Mouse (Mus musculus): ENCODE measurements around the gene Fam151a. TPM values are rescaled to one million over a fixed set of nuclear protein-coding genes. Genes with fewer than 3 reads are reported as not detected.

Gene Fam151a
- polyA plus RNA-seq (2015; fragmentation: Nextera tagmentation; extraction: Ambion mirVana): 0.31 and 0.36 TPM in 2 replicates

DNA sequence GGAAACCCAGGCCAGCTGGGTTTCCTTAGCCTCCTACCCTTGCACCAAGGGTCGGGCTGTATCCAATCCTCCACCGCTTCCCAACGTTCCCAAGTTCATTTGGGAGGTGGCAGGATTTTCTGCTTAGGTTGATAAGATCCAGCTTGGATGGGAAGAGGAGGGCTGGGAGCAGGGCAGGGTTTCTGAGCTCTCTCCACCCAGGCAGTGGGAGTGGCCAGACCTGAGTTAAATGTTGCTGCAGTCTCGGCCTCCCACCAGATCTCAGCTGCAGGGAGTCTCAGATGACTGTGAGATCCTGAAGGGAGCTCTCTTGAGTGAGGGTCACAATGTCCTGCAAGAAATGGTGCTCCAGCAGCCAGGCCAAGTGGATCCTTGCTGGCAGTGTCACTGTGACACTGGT is at the start of gene Fam151a:
Gene Fam151a, plus strand, starts transcription at position 254 of the 400 bp plus-strand sequence.
- Histone ChIP-seq H3K4me1 (replicated peaks) (no peaks in the 10 kb centered on the region), H3K9me3 (replicated peaks) (no peaks in the 10 kb centered on the region), H3K4me2 (no peak within 1 kb of the TSS), H3K36me3 (no peaks in the 10 kb centered on the region), H3K27ac (no peak within 1 kb of the TSS), H3K9ac (no peak within 1 kb of the TSS), H3K27me3 (no peaks in the 10 kb centered on the region), H3K4me3 (no peak within 1 kb of the TSS)
- 27% methylated on average over 4 of the region's 4 CpGs for WGBS
- no peak for ATAC-seq (replicated peaks; ENCODE audit: insufficient number of reproducible peaks, insufficient read depth, low FRiP score, low read depth)

DNA sequence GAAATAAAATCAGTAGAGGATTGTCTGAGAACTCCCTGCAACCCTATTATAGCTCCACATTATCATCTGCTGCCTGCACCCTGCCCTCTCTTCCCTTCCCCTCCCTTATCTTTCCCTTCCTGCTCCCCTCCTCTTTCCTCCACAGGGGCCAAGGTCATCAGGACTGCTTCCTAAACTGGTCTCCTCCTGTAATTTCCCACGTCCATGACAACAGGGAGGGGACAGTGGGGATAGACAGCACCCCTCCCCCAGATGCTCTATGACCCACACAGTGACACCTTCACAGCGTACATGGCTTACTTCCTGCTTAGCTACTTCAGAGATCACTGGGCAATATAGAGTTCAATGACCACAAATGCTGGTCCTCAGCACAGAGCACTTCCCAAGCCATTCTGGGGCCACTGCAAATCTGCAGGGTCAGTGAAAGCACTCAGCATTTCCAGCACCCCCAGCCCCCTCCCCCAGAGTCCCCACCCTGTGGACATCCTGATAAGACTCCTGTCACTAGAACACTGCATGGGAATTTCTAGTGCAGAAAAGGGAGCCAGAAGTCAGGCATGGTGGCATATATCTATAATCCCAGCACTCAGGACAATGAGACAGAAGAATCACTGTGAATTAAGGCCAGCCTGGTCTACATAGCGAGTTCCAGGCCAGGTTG is 44.9 kb upstream of the Fam151a start:
- ATAC-seq (replicated peaks; ENCODE audit: insufficient number of reproducible peaks, insufficient read depth, low FRiP score, low read depth): peak; percentile 77
- no peaks in the 10 kb centered on the region for H3K9me3 ChIP-seq (replicated peaks)
- H3K4me3 ChIP-seq: no peak overlapping the region
- H3K4me2 ChIP-seq: no peak overlapping the region
- no peaks in the 10 kb centered on the region for H3K27me3 ChIP-seq
- H3K27ac ChIP-seq: peak overlapping the region; percentile 46
- H3K4me1 ChIP-seq (replicated peaks): no peaks in the 10 kb centered on the region
- H3K36me3 ChIP-seq: no peaks in the 10 kb centered on the region
- H3K9ac ChIP-seq: no peak overlapping the region
- WGBS: 29% methylated on average over 3 of the region's 3 CpGs

DNA sequence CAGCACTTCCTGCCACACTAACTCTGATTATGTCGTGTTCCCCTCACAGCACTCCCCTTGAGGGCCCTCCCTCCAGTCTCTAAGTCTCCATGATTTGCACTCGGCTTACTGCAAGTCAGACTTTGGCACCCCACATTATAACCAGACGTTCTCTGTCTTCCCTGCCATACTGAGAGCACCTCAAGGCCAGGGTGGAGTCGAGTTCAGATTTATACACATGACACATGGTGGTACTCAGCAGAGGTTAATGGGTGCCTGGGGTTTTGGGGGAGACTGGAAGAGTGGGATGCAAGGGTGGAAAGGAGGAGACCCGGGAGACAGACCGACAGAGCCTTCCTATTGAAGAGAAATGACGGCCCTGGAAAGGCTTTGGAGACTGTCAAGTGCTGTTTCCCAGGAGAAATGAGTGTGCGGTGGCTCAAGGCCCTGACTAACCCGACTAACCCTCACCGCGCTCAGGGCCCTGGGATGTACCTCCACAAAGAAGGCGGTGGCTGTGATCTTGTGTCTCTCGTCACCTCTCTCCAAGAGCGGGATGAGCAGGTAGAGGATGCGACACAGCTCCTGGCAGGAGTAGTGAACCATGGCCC is 39.8 kb upstream of the Fam151a start:
- 72% methylated on average over 15 of the region's 15 CpGs for WGBS
- H3K9me3 ChIP-seq (replicated peaks): no peaks in the 10 kb centered on the region
- H3K4me2 ChIP-seq: no peak overlapping the region
- no peak overlapping the region for H3K9ac ChIP-seq
- ATAC-seq (replicated peaks; ENCODE audit: insufficient number of reproducible peaks, insufficient read depth, low FRiP score, low read depth): no peak
- H3K27ac ChIP-seq: no peak overlapping the region
- H3K27me3 ChIP-seq: no peaks in the 10 kb centered on the region
- no peak overlapping the region for H3K4me3 ChIP-seq
- H3K4me1 ChIP-seq (replicated peaks): no peaks in the 10 kb centered on the region
- H3K36me3 ChIP-seq: no peaks in the 10 kb centered on the region

DNA sequence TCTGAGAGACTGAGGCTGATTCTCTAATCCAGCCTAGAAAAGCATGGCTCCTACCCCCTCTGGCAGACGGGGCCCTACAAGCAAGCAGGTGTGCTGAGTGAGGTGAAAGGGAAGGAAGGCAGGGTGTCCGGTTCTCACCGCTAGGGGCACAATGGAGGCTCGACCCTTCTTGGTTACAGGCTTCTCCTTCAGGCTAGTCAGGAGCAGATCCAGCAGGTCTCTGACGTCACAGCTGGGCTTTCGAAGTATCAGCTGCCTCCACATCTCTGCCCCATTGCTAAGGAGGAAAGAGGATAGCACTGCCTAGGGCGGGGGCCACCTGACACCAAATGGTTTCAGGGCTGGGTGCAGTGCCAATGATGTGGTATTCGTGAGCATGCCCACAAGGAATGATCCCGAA is 33.7 kb upstream of the Fam151a start:
- Histone ChIP-seq H3K27ac (no peak overlapping the region), H3K4me3 (no peak overlapping the region), H3K27me3 (peaks cover 27% of the 10 kb centered on the region), H3K4me2 (no peak overlapping the region), H3K4me1 (replicated peaks) (no peaks in the 10 kb centered on the region; the same call in none of the 2 replicates), H3K36me3 (no peaks in the 10 kb centered on the region), H3K9me3 (replicated peaks) (no peaks in the 10 kb centered on the region), H3K9ac (no peak overlapping the region)
- ATAC-seq (replicated peaks; ENCODE audit: insufficient number of reproducible peaks, insufficient read depth, low FRiP score, low read depth): 0 out of 2 replicates have a peak, but pooled peaks have one; percentile 37
- WGBS: 16% methylated on average over 9 of the region's 9 CpGs

DNA sequence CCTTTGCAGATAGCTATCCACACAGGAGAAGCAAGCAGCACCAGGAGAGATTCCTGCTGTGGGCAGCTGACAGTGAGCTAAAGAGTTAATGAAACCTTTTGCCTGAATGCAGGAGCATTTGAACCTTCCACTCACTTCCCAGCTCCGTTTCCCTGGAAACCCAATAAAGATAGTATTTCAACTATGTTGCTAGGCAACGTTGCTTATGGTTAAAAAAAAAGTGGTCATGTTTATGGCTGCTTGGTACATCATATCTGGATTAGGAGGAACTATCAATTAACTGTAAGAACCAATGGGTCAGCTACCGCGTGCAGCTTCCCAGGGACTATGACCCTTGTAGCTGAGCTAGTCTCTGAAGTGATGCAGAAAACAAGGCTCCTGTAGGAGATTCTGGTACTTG is 32.9 kb upstream of the Fam151a start:
- no peak overlapping the region for H3K27ac ChIP-seq
- no peaks in the 10 kb centered on the region for H3K9me3 ChIP-seq (replicated peaks)
- no peak for ATAC-seq (replicated peaks; ENCODE audit: insufficient number of reproducible peaks, insufficient read depth, low FRiP score, low read depth)
- H3K4me3 ChIP-seq: no peak overlapping the region
- WGBS: 42% methylated on average over 4 of the region's 4 CpGs
- H3K9ac ChIP-seq: no peak overlapping the region
- no peak overlapping the region for H3K4me2 ChIP-seq
- H3K27me3 ChIP-seq: peaks cover 27% of the 10 kb centered on the region
- H3K36me3 ChIP-seq: no peaks in the 10 kb centered on the region
- H3K4me1 ChIP-seq (replicated peaks): no peaks in the 10 kb centered on the region; the same call in none of the 2 replicates

DNA sequence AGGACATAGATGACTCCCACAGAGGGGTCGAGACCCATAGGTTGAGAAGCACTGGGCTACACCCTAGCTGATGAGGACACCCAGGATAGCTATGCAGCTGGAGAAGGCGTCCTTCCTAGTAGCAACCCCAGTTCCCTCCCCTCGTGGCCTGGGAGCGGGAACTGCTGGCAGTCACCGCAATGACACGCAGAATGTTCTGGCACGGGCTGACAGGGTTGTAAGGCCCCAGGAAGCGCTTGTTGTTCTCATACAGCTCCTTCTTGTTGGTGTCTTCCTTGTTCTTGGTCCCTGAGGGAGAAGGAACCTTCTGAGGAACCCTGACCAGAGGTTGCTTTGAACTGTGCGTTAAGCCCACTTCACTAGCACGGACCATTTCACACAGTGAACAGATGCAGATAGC is 29.7 kb upstream of the Fam151a start:
- WGBS: 76% methylated on average over 10 of the region's 10 CpGs
- Histone ChIP-seq H3K27ac (no peak overlapping the region), H3K9ac (no peak overlapping the region), H3K4me3 (no peak overlapping the region), H3K4me1 (replicated peaks) (no peaks in the 10 kb centered on the region; the same call in none of the 2 replicates), H3K4me2 (no peak overlapping the region), H3K36me3 (no peaks in the 10 kb centered on the region), H3K27me3 (peaks cover 27% of the 10 kb centered on the region), H3K9me3 (replicated peaks) (no peaks in the 10 kb centered on the region)
- no peak for ATAC-seq (replicated peaks; ENCODE audit: insufficient number of reproducible peaks, insufficient read depth, low FRiP score, low read depth)

DNA sequence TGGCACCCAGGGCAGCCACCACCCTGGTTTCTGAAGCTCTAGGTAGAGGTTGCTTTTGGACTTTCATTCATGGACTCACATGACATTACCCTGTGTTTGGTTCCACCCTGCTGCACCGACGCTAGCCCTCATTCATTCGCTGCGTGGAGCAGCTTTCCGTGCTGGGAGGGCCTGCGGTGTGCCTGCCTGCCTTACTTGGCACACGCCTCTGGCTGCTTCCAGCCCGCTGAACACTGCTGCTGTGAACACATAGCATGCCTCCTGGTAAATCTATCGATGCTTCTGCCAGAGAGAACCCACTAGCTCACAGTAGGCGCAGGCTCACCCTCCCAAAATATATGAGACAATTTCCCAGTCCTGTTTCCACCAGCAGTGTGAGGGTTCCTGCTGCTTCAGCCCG is 29.3 kb upstream of the Fam151a start:
- H3K27me3 ChIP-seq: peaks cover 27% of the 10 kb centered on the region
- no peak overlapping the region for H3K27ac ChIP-seq
- no peaks in the 10 kb centered on the region; the same call in none of the 2 replicates for H3K4me1 ChIP-seq (replicated peaks)
- no peak overlapping the region for H3K9ac ChIP-seq
- no peaks in the 10 kb centered on the region for H3K36me3 ChIP-seq
- WGBS: 62% methylated on average over 11 of the region's 11 CpGs
- no peak overlapping the region for H3K4me2 ChIP-seq
- ATAC-seq (replicated peaks; ENCODE audit: insufficient number of reproducible peaks, insufficient read depth, low FRiP score, low read depth): no peak
- H3K4me3 ChIP-seq: no peak overlapping the region
- H3K9me3 ChIP-seq (replicated peaks): no peaks in the 10 kb centered on the region

DNA sequence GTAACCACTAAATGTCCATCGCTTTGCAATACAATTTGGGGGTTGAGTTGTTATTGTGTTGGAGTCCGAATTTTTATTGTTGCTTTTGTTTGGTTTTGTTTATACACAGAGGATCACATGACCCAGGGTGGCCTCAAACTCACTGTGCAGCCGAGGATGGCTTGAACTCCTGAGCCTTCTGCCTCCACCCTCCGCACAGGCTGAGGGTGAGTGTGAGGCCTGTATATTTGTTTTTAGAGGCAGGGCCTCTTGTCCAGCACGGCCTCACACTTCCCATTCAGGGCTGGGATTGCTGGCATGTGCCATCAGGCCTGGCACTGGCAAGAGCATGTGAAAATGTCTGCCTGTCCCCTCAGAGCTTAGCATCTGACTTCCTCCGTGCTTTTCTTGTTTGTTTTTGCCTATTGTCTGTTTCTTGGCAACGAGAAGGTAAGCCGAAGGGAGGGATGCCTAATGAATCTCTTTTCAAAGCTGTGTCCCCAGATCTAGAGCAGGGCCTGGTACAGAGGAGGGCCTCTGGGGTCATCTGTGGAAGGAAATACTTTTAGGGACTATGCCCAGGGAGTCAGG is 28.5 kb upstream of the Fam151a start:
- H3K36me3 ChIP-seq: no peaks in the 10 kb centered on the region
- H3K27me3 ChIP-seq: peaks cover 29% of the 10 kb centered on the region
- H3K4me1 ChIP-seq (replicated peaks): no peaks in the 10 kb centered on the region; the same call in 1 of the 2 replicates
- no peaks in the 10 kb centered on the region for H3K9me3 ChIP-seq (replicated peaks)
- H3K4me3 ChIP-seq: no peak overlapping the region
- WGBS: 56% methylated on average over 8 of the region's 8 CpGs
- H3K4me2 ChIP-seq: no peak overlapping the region
- H3K9ac ChIP-seq: no peak overlapping the region
- ATAC-seq (replicated peaks; ENCODE audit: insufficient number of reproducible peaks, insufficient read depth, low FRiP score, low read depth): no peak
- no peak overlapping the region for H3K27ac ChIP-seq

DNA sequence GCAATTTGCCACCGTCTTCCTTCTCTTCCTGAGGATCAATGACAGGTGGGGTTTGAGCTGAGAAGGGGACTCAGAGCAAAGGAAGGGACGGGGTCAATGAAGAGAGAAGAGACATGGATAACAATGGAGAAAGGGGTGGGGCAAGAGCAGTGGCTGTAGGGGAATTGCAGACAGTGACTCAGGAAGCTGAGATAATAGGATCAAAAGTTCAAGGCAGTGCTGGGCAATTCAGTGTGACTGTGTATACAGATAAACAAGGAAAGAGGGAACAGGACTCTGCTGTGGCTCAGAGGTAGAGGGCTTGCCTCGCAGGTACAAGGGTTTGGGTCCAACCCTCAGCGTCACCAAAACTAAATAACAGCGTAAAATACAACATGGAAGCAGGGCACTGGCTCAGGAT is 25.7 kb upstream of the Fam151a start:
- H3K36me3 ChIP-seq: no peaks in the 10 kb centered on the region
- no peak for ATAC-seq (replicated peaks; ENCODE audit: insufficient number of reproducible peaks, insufficient read depth, low FRiP score, low read depth)
- peak overlapping the region; percentile 54 for H3K4me2 ChIP-seq
- H3K4me1 ChIP-seq (replicated peaks): no peaks in the 10 kb centered on the region; the same call in 1 of the 2 replicates
- H3K9ac ChIP-seq: no peak overlapping the region
- WGBS: 35% methylated on average over 5 of the region's 5 CpGs
- H3K9me3 ChIP-seq (replicated peaks): no peaks in the 10 kb centered on the region
- H3K27me3 ChIP-seq: peaks cover 11% of the 10 kb centered on the region
- no peak overlapping the region for H3K27ac ChIP-seq
- no peak overlapping the region for H3K4me3 ChIP-seq

DNA sequence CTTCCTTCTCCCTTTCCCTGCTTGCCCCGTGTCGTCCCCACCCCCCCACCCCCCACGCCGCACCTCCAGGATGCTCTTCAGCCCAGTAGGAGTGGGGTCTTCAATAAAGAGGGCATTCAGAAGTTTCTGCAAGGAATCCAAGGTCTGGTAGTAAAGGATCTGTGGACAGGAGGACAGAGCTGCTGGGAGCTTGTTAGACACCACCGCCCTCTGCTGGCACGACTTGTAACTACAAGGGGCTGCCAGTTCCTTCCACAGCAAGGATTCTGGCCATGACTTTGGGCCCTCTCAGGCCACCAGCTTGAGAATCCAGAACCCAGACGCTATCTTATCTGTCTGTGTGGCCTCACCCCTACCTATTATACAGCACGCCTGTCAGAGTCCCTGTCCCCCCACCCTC is 25.3 kb upstream of the Fam151a start:
- WGBS: 0% methylated on average over 8 of the region's 8 CpGs
- H3K9me3 ChIP-seq (replicated peaks): no peaks in the 10 kb centered on the region
- peak overlapping the region; percentile 54 for H3K4me2 ChIP-seq
- no peak overlapping the region for H3K27ac ChIP-seq
- no peaks in the 10 kb centered on the region for H3K36me3 ChIP-seq
- no peaks in the 10 kb centered on the region; the same call in 1 of the 2 replicates for H3K4me1 ChIP-seq (replicated peaks)
- no peak overlapping the region for H3K4me3 ChIP-seq
- peaks cover 11% of the 10 kb centered on the region; the same call in 1 of the 2 replicates for H3K27me3 ChIP-seq
- no peak; the same call in 1 of the 2 replicates for ATAC-seq (replicated peaks; ENCODE audit: insufficient number of reproducible peaks, insufficient read depth, low FRiP score, low read depth)
- H3K9ac ChIP-seq: no peak overlapping the region

DNA sequence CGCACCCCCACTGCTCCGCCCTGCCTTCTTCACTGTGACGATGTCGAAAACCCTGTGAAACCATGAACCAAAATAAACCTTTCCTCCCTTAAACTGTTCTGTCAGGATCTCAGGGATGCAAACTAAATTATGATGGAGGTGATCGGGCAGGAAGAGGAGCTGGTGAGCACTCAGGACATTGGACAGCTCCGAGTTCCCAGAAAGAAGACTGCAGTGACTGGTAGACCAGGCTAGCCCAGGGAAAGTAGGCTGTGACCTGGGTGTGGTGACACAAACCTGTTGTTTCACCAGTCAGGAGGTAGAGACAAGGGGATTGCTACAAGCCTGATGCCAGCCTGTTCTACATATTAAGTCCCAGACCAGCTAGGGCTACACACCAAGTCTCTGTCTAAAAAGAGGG is 20.1 kb upstream of the Fam151a start:
- no peak overlapping the region for H3K9ac ChIP-seq
- peaks cover 18% of the 10 kb centered on the region for H3K27me3 ChIP-seq
- 74% methylated on average over 6 of the region's 6 CpGs for WGBS
- H3K27ac ChIP-seq: no peak overlapping the region
- H3K4me3 ChIP-seq: no peak overlapping the region
- no peaks in the 10 kb centered on the region for H3K4me1 ChIP-seq (replicated peaks)
- no peaks in the 10 kb centered on the region for H3K36me3 ChIP-seq
- H3K4me2 ChIP-seq: no peak overlapping the region
- no peaks in the 10 kb centered on the region for H3K9me3 ChIP-seq (replicated peaks)
- no peak for ATAC-seq (replicated peaks; ENCODE audit: insufficient number of reproducible peaks, insufficient read depth, low FRiP score, low read depth)

All from heart, embryonic 15.5 days (tissue).